Mouse (Mus musculus) thymus, adult 2 months (tissue): Measurements from ENCODE around the gene Rgs8.

Experiments
- CTCF ChIP-seq: fragments of 200-500 bp; IDR thresholded peaks from 2 replicates; pipeline ENCODE4 v1.5.1; 2012; ENCODE audit warnings: mild to moderate bottlenecking, control low read depth, low read length, moderate library complexity, borderline replicate concordance; ENCODE audit not compliant: control insufficient read depth, poor library complexity, insufficient read depth; ENCODE audit errors: extremely low read depth
- POLR2A ChIP-seq: fragments of 200-500 bp; IDR thresholded peaks from 2 replicates; pipeline ENCODE4 v1.6.1; 2012; ENCODE audit warnings: mild to moderate bottlenecking, low read length, control low read depth, moderate library complexity; ENCODE audit not compliant: control insufficient read depth, poor library complexity, insufficient read depth; ENCODE audit errors: extremely low read depth

- no peak for TF ChIP-seq POLR2A
- no peak for TF ChIP-seq CTCF
Measured at GRCm38 (mm10) chr1:153741551-153742316, 88.9 kb downstream of the Rgs8 start.
